Mouse (Mus musculus): ENCODE results near the gene Gm29644. TPM values are rescaled to one million over a fixed set of nuclear protein-coding genes. Genes with fewer than 3 reads are reported as not detected.
"Not testable (repeated sequence)": the region's sequence is repeated elsewhere in the genome, so short reads cannot be mapped to it uniquely, and the experiment has no call there.

Gene Gm29644
- total RNA-seq (2021) (not detected), polyA plus RNA-seq (2012; rRNA removed) (not detected in 2 replicates)
- long read RNA-seq = 0 reads

DNA sequence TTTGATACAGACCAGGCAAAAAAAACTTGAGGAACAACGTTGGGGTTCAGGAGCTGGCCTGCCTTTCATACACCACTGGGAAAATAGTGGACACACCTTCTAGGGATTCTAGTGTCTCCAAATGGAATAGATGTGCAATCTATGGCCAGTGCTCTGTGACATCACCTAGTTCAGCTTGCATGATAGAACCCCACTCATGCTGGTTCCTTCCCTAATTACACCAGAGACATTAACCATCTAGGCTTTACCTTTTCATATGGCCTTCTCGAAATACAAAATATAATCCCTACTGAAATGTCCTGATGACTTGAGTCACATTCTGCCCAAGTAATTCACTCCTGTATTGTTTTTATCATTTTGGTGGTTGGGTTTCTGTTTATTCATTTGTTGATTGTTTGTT is at the start of gene Gm29644, which contains the start of gene Gm29423:
Gene Gm29644, minus strand, starts transcription at position 157 of the 400 bp plus-strand sequence.
Gene Gm29423, minus strand, starts transcription at position 101 of the 400 bp plus-strand sequence.
- intact Hi-C loops (cut with DNase I); H3K27me3 ChIP-seq (ENCODE audit: control insufficient read depth, insufficient read depth, low read length); H3K4me1 ChIP-seq (ENCODE audit: control insufficient read depth, insufficient read depth, low read length); H3K27ac ChIP-seq; H3K9ac ChIP-seq (ENCODE audit: low read depth, low read length); DNase-seq; H3K79me2 ChIP-seq (replicated peaks; ENCODE audit: control insufficient read depth, insufficient read depth, low read length); H3K4me3 ChIP-seq; H3K36me3 ChIP-seq (ENCODE audit: control insufficient read depth, insufficient read depth, low read length): not testable (repeated sequence)
- WGBS = no CpG with 5 or more reads among the region's 2 CpGs

DNA sequence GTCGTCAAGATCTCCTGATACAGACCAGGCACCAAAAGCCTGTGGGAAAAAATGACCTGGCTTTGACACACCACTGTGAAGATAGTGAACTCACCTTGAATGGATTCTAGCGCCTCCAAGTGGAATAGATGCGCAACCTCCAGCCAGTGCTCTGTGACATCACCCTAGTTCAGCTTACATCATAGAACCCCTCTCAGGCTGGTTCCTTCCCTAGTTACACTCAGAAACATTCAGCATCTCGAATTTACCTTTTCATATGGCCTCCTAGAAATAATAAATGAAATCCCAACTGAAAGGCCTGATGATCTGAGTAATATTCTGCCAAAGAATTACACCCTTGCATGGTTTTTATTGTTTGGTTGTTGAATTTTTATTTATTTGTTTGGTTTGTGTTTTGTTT is 29.6 kb downstream of the Gm29644 start, which contains the start of gene Gm21118:
Gene Gm21118, minus strand, starts transcription at position 101 of the 400 bp plus-strand sequence.
- H3K27ac ChIP-seq; DNase-seq; H3K9ac ChIP-seq (ENCODE audit: low read depth, low read length); H3K4me3 ChIP-seq; H3K4me1 ChIP-seq (ENCODE audit: control insufficient read depth, insufficient read depth, low read length); H3K79me2 ChIP-seq (replicated peaks; ENCODE audit: control insufficient read depth, insufficient read depth, low read length); H3K27me3 ChIP-seq (ENCODE audit: control insufficient read depth, insufficient read depth, low read length); intact Hi-C loops (cut with DNase I); H3K36me3 ChIP-seq (ENCODE audit: control insufficient read depth, insufficient read depth, low read length): not testable (repeated sequence)
- WGBS = no CpG with 5 or more reads among the region's 4 CpGs

Other genes with a start within 250 kb of the Gm29644 start
- not detected for gene Gm21118, start 29.7 kb downstream of the Gm29644 start, total RNA-seq (2021)
- gene Gm21118, start 29.7 kb downstream of the Gm29644 start, polyA plus RNA-seq (2012; rRNA removed) = not detected in 2 replicates
- gene Gm29423, start 56 bp downstream of the Gm29644 start, total RNA-seq (2021) = not detected
- gene Gm29423, start 56 bp downstream of the Gm29644 start, polyA plus RNA-seq (2012; rRNA removed) = not detected in 2 replicates
- not detected for gene Gm20888, start 138.5 kb upstream of the Gm29644 start, total RNA-seq (2021)
- gene Gm20888, start 138.5 kb upstream of the Gm29644 start, polyA plus RNA-seq (2012; rRNA removed) = not detected in 2 replicates

Measured in heart, adult 2 months (tissue).